Mouse (Mus musculus) intestine, postnatal 0 days (tissue): Measurements from ENCODE around the gene Acbd6. TPM values are rescaled to one million over a fixed set of nuclear protein-coding genes. Genes with fewer than 3 reads are reported as not detected.

Experiments used
- ATAC-seq: fragments of 200-750 bp; cut with Nextera tagmentation; 2 replicates; pipeline ENCODE4 v1.8.0; 2017; ENCODE audit warnings: mild to moderate bottlenecking, moderate TSS enrichment, moderate library complexity
- H3K27ac ChIP-seq: fragments of 300-500 bp; sonication (generic); 2 replicates; pipeline ENCODE4 v1.5.1; 2014; ENCODE audit warnings: mild to moderate bottlenecking, low read depth, low read length, moderate library complexity
- H3K27me3 ChIP-seq: fragments of 300-500 bp; sonication (generic); replicated peaks from 2 replicates; pipeline ENCODE4 v1.6.1; 2014; ENCODE audit warnings: low read length, mixed read lengths; ENCODE audit not compliant: control insufficient read depth, insufficient read depth
- H3K36me3 ChIP-seq: fragments of 300-500 bp; sonication (generic); 2 replicates; pipeline ENCODE4 v1.6.1; 2014; ENCODE audit warnings: mild to moderate bottlenecking, moderate library complexity; ENCODE audit not compliant: control insufficient read depth, insufficient read depth
- H3K4me1 ChIP-seq: fragments of 300-500 bp; sonication (generic); replicated peaks from 2 replicates; pipeline ENCODE4 v1.6.1; 2014; ENCODE audit warnings: antibody characterized with exemption, low read length, mixed read lengths; ENCODE audit not compliant: control insufficient read depth, insufficient read depth
- H3K4me2 ChIP-seq: fragments of 300-500 bp; sonication (generic); replicated peaks from 2 replicates; pipeline ENCODE4 v1.6.1; 2014; ENCODE audit warnings: low read depth, mild to moderate bottlenecking, moderate library complexity
- H3K4me3 ChIP-seq: fragments of 300-500 bp; sonication (generic); 2 replicates; pipeline ENCODE4 v1.5.1; 2014; ENCODE audit warnings: low read depth, low read length
- H3K9ac ChIP-seq: fragments of 300-500 bp; sonication (generic); 2 replicates; pipeline ENCODE4 v1.6.1; 2014; ENCODE audit warnings: mild to moderate bottlenecking, low read depth, low read length
- H3K9me3 ChIP-seq: fragments of 300-500 bp; sonication (generic); 2 replicates; pipeline ENCODE4 v1.6.1; 2016; ENCODE audit warnings: mixed run types; ENCODE audit not compliant: control insufficient read depth
- CTCF ChIP-seq: sonication (generic); IDR thresholded peaks from 2 replicates; pipeline ENCODE4 v1.5.1; 2016; ENCODE audit warnings: low read depth, mild to moderate bottlenecking, control low read depth, antibody characterized with exemption, moderate library complexity
- WGBS: fragments of 180-500 bp; shearing (Covaris S2); extraction: QIAGEN DNeasy Blood & Tissue Kit; methylation state at CpG from one replicate; pipeline ENCODE4 v1.1.7; 2014; 5-methylcytosine and 5-hydroxymethylcytosine counted together
- polyA plus RNA-seq: library from polyadenylated mRNA; unstranded; fragments of >200 nt; fragmentation: Nextera tagmentation; extraction: Ambion mirVana; gene quantifications from 2 replicates; pipeline ENCODE4 v1.2.1, GENCODE M21; 2015

Gene Acbd6
- polyA plus RNA-seq, 1 experiment from 2014 or later = 49.4 TPM

DNA sequence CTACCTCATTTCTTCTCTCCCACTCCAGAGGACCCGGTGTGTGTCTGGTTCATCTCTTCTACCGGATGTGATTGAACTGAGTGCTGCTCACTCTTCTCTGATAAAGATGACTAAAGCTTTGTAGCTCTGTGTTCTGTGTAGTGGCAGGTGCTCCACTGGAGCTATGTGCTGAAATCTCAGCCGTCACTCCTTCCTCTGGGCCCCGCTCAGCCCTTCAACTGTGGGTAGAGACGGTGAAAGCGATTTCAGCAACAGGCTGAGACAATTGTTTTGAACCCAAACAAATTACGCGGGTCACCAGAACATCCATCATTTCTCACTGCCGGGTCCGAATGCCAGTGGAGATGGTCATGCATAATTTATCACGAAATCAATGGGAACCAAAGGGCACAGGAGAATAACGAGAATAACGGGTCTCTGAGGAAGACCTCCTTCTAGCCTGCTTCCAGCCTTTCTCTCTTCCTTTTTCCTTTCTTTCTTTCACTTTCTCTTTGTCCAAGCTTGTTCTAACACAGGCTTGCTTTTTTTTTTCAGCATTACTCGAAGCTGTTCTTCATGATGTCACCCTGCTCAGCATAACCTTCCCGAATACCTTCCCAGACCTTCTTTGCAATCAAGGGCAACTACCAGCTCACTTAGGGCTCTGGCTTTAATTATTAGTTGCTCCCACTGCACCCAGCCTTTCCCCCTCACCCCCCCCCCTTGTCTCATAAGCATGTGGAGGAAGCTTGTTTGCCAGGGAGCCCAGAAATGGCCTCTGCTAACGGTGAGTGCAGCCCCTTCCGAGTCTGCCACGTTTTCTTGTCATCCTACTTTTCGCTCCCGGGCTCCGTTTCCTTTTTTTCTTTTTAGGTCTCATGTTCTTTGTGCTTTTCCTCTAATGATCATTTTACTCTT, 27.1 kb upstream of the Acbd6 start:
- Histone ChIP-seq H3K27ac (no peak overlapping the region), H3K27me3 (no peaks in the 10 kb centered on the region), H3K9me3 (0 out of 2 replicates have a peak, but pooled peaks cover 3% of the 10 kb centered on the region), H3K4me3 (no peak overlapping the region), H3K4me1 (peaks cover 4% of the 10 kb centered on the region), H3K4me2 (no peak overlapping the region), H3K9ac (no peak overlapping the region), H3K36me3 (no peaks in the 10 kb centered on the region)
- no peak for TF ChIP-seq CTCF
- ATAC-seq = no peak
- WGBS = 75% methylated on average over 21 of the region's 21 CpGs

DNA sequence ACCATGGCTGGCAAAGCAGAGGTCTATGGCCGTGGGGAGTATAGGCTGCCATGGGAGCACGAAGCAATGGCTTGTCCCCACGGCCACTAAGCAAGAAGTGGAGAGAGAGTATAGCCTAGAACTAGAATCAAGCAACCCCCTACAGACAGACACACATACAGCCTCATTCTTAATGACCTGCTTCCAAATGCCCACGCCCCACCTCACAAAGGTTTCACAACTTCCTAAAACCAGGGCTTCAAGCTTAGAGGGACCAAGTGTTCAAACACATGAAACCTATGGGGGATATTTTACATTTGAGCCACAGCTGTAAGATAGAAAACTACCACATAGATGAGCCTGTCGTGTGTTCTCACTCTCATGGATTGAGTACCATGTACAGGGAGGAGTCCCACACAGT, 25.5 kb upstream of the Acbd6 start:
- H3K27ac ChIP-seq = no peak overlapping the region
- no peak overlapping the region for H3K4me3 ChIP-seq
- no peak overlapping the region for H3K4me2 ChIP-seq
- no peak for TF ChIP-seq CTCF
- ATAC-seq = no peak
- H3K4me1 ChIP-seq = peaks cover 4% of the 10 kb centered on the region
- no peaks in the 10 kb centered on the region for H3K27me3 ChIP-seq
- no peak overlapping the region for H3K9ac ChIP-seq
- no peaks in the 10 kb centered on the region for H3K36me3 ChIP-seq
- H3K9me3 ChIP-seq = 0 out of 2 replicates have a peak, but pooled peaks cover 3% of the 10 kb centered on the region
- WGBS = 95% methylated on average over 5 of the region's 5 CpGs

DNA sequence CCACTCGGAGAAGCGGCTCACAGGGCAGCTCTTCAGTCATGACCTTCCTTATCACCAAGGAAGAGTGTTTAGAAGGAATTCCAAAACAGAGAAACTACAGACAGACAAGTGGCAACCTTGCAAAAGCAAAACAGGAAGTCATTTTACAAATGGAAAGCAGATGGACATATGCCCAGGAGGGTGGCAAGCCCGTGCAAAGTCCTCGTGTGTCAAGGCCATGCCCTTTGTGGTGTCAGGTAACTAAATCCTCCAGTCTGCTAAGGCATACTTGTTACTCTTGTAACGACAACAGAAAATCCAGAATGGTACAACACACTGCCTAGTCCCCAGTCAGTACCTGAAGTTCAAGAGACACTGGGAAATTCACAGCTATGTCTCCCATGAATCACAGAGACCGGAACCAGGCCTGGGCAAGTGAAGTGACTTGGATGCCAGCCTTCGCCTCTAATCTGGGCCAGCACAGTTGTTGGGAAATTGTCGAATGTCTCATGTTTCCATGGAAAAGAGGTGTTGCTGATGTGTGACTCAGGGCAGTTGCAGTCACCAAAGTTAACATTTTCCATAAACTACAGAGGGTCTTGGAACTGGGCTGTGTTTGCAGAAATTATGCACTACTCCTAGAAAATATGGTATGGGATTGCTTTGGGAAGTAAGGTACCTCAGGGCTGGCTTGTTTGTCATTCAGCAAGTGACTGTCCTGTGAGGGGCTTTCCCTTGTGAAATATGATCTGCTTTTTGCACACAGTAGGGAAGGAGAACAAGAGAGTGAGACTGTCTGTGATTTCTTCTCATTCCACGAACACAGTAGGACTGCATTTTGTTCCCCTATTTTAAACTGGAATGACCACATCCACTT, 24.9 kb upstream of the Acbd6 start:
- Histone ChIP-seq H3K27ac (no peak overlapping the region), H3K4me2 (no peak overlapping the region), H3K27me3 (no peaks in the 10 kb centered on the region), H3K4me1 (peaks cover 4% of the 10 kb centered on the region), H3K9ac (no peak overlapping the region), H3K36me3 (no peaks in the 10 kb centered on the region), H3K9me3 (0 out of 2 replicates have a peak, but pooled peaks cover 3% of the 10 kb centered on the region), H3K4me3 (no peak overlapping the region)
- 68% methylated on average over 9 of the region's 9 CpGs for WGBS
- TF ChIP-seq CTCF = no peak
- no peak for ATAC-seq

- TF ChIP-seq CTCF = no peak
- no peak overlapping the region for H3K4me2 ChIP-seq
- H3K27me3 ChIP-seq = no peaks in the 10 kb centered on the region
- no peak for ATAC-seq
- H3K27ac ChIP-seq = no peak overlapping the region
- WGBS = 81% methylated on average over 3 of the region's 3 CpGs
- H3K9me3 ChIP-seq = 0 out of 2 replicates have a peak, but pooled peaks cover 3% of the 10 kb centered on the region
- no peak overlapping the region for H3K4me3 ChIP-seq
- H3K4me1 ChIP-seq = peaks cover 3% of the 10 kb centered on the region
- no peaks in the 10 kb centered on the region for H3K36me3 ChIP-seq
- no peak overlapping the region for H3K9ac ChIP-seq
Observed at GRCm38 (mm10) chr1:155533689-155533965, 24.3 kb upstream of the Acbd6 start.

DNA sequence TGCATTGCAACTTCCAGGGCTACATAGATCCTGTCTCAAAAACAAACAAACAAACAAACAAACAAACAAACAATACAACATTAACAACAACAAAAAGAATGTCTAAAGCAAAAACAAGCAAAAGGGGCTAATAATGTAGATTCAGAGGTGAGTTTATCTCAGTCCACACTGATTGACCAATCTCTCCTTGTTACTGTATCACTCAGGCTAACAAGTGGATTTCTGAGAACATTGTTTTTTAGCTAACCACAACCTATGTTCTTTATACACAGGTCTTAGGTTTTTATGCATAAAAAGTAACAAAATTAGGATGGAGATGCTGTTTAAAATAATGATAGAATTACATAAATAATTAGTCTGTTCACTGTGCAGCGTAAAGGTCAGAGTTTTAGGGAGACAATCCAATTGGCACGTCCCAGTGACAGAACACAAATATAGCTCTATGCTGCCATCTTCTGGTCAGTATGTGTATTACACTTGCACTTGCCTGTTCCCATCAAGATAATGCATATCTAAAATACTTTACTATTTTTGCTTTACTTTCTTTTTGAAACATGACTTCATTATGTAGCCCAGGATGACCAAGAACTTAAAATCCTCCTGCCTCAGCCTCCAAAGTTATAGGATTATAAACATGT, 20.8 kb upstream of the Acbd6 start:
- H3K4me2 ChIP-seq = no peak overlapping the region
- no peaks in the 10 kb centered on the region for H3K4me1 ChIP-seq
- TF ChIP-seq CTCF = peak; percentile 83
- H3K9me3 ChIP-seq = 0 out of 2 replicates have a peak, but pooled peaks cover 3% of the 10 kb centered on the region
- no peaks in the 10 kb centered on the region for H3K27me3 ChIP-seq
- no peak overlapping the region for H3K27ac ChIP-seq
- H3K9ac ChIP-seq = no peak overlapping the region
- no peaks in the 10 kb centered on the region for H3K36me3 ChIP-seq
- no peak for ATAC-seq
- 2% methylated on average over 2 of the region's 2 CpGs for WGBS
- H3K4me3 ChIP-seq = no peak overlapping the region

- no peak overlapping the region for H3K9ac ChIP-seq
- H3K4me2 ChIP-seq = no peak overlapping the region
- no peak for TF ChIP-seq CTCF
- 64% methylated on average over 7 of the region's 7 CpGs for WGBS
- no peak for ATAC-seq
- no peaks in the 10 kb centered on the region for H3K4me1 ChIP-seq
- H3K9me3 ChIP-seq = 0 out of 2 replicates have a peak, but pooled peaks cover 3% of the 10 kb centered on the region
- H3K27ac ChIP-seq = no peak overlapping the region
- no peak overlapping the region for H3K4me3 ChIP-seq
- H3K36me3 ChIP-seq = no peaks in the 10 kb centered on the region
- H3K27me3 ChIP-seq = no peaks in the 10 kb centered on the region
Observed at GRCm38 (mm10) chr1:155538006-155538405, 19.9 kb upstream of the Acbd6 start.
